Mouse (Mus musculus) liver, embryonic 16.5 days (tissue): ENCODE results near the gene Zfp978. TPM values are rescaled to one million over a fixed set of nuclear protein-coding genes. Genes with fewer than 3 reads are reported as not detected.
"Not testable (repeated sequence)": the region's sequence is repeated elsewhere in the genome, so short reads cannot be mapped to it uniquely, and the experiment has no call there.

Source experiments
- ATAC-seq: fragments of 200-750 bp; cut with Nextera tagmentation; 2 replicates; pipeline ENCODE4 v1.8.0; 2017; ENCODE audit warnings: low read depth, mild to moderate bottlenecking, moderate number of reproducible peaks, moderate library complexity
- H3K27ac ChIP-seq: fragments of 300-500 bp; sonication (generic); 2 replicates; pipeline ENCODE4 v1.5.1; 2014; ENCODE audit warnings: mild to moderate bottlenecking, low read length
- H3K27me3 ChIP-seq: fragments of 300-500 bp; sonication (generic); 2 replicates; pipeline ENCODE4 v1.6.1; 2014; ENCODE audit warnings: low read depth, low read length, mixed read lengths; ENCODE audit not compliant: control insufficient read depth, insufficient read depth
- H3K36me3 ChIP-seq: fragments of 300-500 bp; sonication (generic); 2 replicates; pipeline ENCODE4 v1.6.1; 2014; ENCODE audit warnings: mild to moderate bottlenecking; ENCODE audit not compliant: control insufficient read depth, insufficient read depth
- H3K4me1 ChIP-seq: fragments of 300-500 bp; sonication (generic); 2 replicates; pipeline ENCODE4 v1.6.1; 2014; ENCODE audit warnings: low read depth, low read length, mixed read lengths; ENCODE audit not compliant: control insufficient read depth
- H3K4me2 ChIP-seq: fragments of 300-500 bp; sonication (generic); 2 replicates; pipeline ENCODE4 v1.6.1; 2014; ENCODE audit warnings: low read depth, low read length, mixed read lengths
- H3K4me3 ChIP-seq: fragments of 300-500 bp; sonication (generic); 2 replicates; pipeline ENCODE4 v1.5.1; 2014; ENCODE audit warnings: low read depth, mild to moderate bottlenecking, low read length
- H3K9ac ChIP-seq: fragments of 300-500 bp; sonication (generic); 2 replicates; pipeline ENCODE4 v1.6.1; 2014; ENCODE audit warnings: low read depth, low read length
- H3K9me3 ChIP-seq: fragments of 300-500 bp; sonication (generic); replicated peaks from 2 replicates; pipeline ENCODE4 v1.6.1; 2016; ENCODE audit warnings: low read length; ENCODE audit not compliant: control insufficient read depth
- WGBS: fragments of 180-500 bp; shearing (Covaris S2); extraction: QIAGEN DNeasy Blood & Tissue Kit; methylation state at CpG from one replicate; pipeline ENCODE4 v1.1.7; 2014; ENCODE audit not compliant: insufficient replicate concordance; 5-methylcytosine and 5-hydroxymethylcytosine counted together
- polyA plus RNA-seq: library from polyadenylated mRNA; unstranded; fragments of >200 nt; fragmentation: Nextera tagmentation; extraction: Ambion mirVana; gene quantifications from 2 replicates; pipeline ENCODE4 v1.2.1, GENCODE M21; 2015

Gene Zfp978
- polyA plus RNA-seq, 1 experiment from 2014 or later, result 0.07 TPM

GRCm38 (mm10) chr4:147402507-147402890, 41.4 kb downstream of the Zfp978 start:
- peaks cover 16% of the 10 kb centered on the region for H3K9me3 ChIP-seq
- H3K4me3 ChIP-seq, ATAC-seq, H3K9ac ChIP-seq, H3K27ac ChIP-seq, H3K4me2 ChIP-seq, H3K36me3 ChIP-seq, H3K27me3 ChIP-seq, H3K4me1 ChIP-seq: not testable (repeated sequence)
- 14% methylated on average over 1 of the region's 1 CpGs for WGBS

- H3K9me3 ChIP-seq, result peaks cover 16% of the 10 kb centered on the region
- WGBS, result 64% methylated on average over 6 of the region's 6 CpGs
- ATAC-seq, result not testable (repeated sequence)
Measured at GRCm38 (mm10) chr4:147403509-147403908, 42.4 kb downstream of the Zfp978 start.

GRCm38 (mm10) chr4:147403931-147404913, 43.1 kb downstream of the Zfp978 start:
- H3K9me3 ChIP-seq, result peaks cover 16% of the 10 kb centered on the region
- ATAC-seq, H3K9ac ChIP-seq, H3K27me3 ChIP-seq, H3K36me3 ChIP-seq, H3K27ac ChIP-seq, H3K4me2 ChIP-seq, H3K4me3 ChIP-seq, H3K4me1 ChIP-seq: not testable (repeated sequence)
- 55% methylated on average over 5 of the region's 6 CpGs for WGBS

More at GRCm38 (mm10) chr4:147403509-147403908, 42.4 kb downstream of the Zfp978 start:
- H3K9ac ChIP-seq, H3K27me3 ChIP-seq, H3K27ac ChIP-seq, H3K4me3 ChIP-seq, H3K4me1 ChIP-seq, H3K36me3 ChIP-seq, H3K4me2 ChIP-seq: not testable (repeated sequence)

- Histone ChIP-seq H3K27ac (no peak overlapping the region), H3K4me3 (peak overlapping the region; percentile 54), H3K4me2 (peak overlapping the region; percentile 79)
Measured at GRCm38 (mm10) chr4:147406735-147407462, 45.8 kb downstream of the Zfp978 start.

DNA sequence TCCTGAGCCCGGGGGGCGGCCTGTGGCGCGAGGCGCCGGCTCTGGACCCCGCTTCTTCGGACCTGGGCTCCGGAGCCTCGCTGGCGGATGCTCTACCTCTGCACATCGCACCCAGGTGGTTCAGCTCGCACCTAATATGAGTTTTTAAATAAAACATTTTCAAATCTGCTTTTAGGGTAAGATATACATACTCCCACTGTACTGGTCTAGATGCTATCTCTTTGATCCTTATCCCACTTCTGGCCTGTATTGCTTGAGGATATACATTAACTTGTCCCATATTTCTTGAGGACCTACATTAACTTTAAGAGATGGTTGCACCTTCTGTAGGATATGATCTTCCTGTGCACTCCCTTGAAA, 46.3 kb downstream of the Zfp978 start:
- WGBS, result 8% methylated on average over 8 of the region's 13 CpGs
- H3K4me3 ChIP-seq, result peak overlapping the region; percentile 54
- ATAC-seq, result no peak; the same call in 1 of the 2 replicates
- H3K9ac ChIP-seq, result no peak overlapping the region
- H3K4me1 ChIP-seq, result no peaks in the 10 kb centered on the region
- H3K4me2 ChIP-seq, result peak overlapping the region; percentile 79
- H3K27ac ChIP-seq, result no peak overlapping the region
- no peaks in the 10 kb centered on the region for H3K36me3 ChIP-seq
- H3K9me3 ChIP-seq, result peaks cover 8% of the 10 kb centered on the region
- no peaks in the 10 kb centered on the region for H3K27me3 ChIP-seq

More at GRCm38 (mm10) chr4:147406735-147407462, 45.8 kb downstream of the Zfp978 start:
- Histone ChIP-seq H3K36me3 (no peaks in the 10 kb centered on the region), H3K9me3 (peaks cover 9% of the 10 kb centered on the region), H3K27me3 (no peaks in the 10 kb centered on the region), H3K9ac (no peak overlapping the region), H3K4me1 (no peaks in the 10 kb centered on the region)
- WGBS, result 1% methylated on average over 35 of the region's 75 CpGs
- peak; percentile 76 for ATAC-seq

- WGBS, result 45% methylated on average over 1 of the region's 1 CpGs
- H3K4me1 ChIP-seq, ATAC-seq: not testable (repeated sequence)
Measured at GRCm38 (mm10) chr4:147416365-147416764, 55.3 kb downstream of the Zfp978 start.

DNA sequence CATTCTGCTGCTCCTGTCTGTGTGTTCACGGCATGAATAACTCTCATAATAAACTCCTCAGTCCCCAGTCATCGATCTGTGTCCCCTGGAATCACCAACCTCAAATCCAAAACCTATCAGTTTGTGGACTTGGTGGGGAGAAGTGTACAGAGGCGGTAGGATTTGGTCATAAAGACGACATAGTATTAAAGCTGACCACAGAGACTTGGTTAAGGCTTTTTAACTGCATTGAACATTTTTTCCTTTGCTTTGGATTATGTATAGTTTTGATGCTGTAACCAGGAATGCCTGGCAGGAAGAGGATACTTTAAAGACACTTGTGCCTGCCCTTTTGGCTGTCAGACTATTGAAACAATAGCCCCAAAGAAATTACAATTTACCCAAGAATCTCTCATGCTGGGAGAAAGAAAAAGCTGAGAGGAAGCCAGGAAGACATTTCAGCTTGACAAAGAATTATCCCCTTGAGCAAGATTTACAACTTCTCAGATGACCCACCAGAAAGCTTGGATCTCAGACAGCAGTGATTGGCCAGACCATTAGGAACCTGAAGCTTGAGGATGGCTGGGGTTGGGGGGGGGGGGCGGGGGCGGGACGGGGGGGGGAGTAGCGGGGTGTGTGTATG, 56.2 kb downstream of the Zfp978 start:
- WGBS, result 42% methylated on average over 8 of the region's 8 CpGs
- Histone ChIP-seq H3K9ac (no peak overlapping the region), H3K27ac (no peak overlapping the region), H3K27me3 (no peaks in the 10 kb centered on the region), H3K4me3 (no peak overlapping the region), H3K4me2 (no peak overlapping the region), H3K36me3 (no peaks in the 10 kb centered on the region), H3K4me1 (no peaks in the 10 kb centered on the region), H3K9me3 (peaks cover 17% of the 10 kb centered on the region)
- ATAC-seq, result no peak

More at GRCm38 (mm10) chr4:147416365-147416764, 55.3 kb downstream of the Zfp978 start:
- H3K4me3 ChIP-seq, H3K9ac ChIP-seq, H3K27me3 ChIP-seq, H3K27ac ChIP-seq, H3K36me3 ChIP-seq, H3K4me2 ChIP-seq: not testable (repeated sequence)
- peaks cover 14% of the 10 kb centered on the region for H3K9me3 ChIP-seq

DNA sequence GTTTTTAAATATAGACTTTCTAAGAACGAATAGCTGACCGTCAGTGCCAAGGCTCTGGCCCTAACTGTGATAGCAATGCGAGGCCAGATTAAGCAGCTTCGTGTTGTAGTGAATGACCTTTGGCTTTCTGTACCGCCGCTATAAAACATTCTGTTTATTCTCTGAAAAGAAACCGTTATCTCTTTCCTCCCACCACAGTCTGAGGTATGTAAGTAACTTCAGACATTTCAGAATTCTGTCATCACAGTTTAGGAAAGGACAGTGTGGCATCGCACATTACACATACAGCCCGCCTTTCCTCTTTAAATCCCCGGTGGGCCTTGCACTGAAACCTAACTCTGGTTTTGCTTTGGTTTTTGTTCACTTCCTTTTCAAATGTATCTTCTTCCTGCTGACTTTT, 56.8 kb downstream of the Zfp978 start:
- no peak overlapping the region for H3K4me3 ChIP-seq
- H3K27ac ChIP-seq, result no peak overlapping the region
- no peaks in the 10 kb centered on the region for H3K4me1 ChIP-seq
- H3K27me3 ChIP-seq, result no peaks in the 10 kb centered on the region
- peaks cover 17% of the 10 kb centered on the region for H3K9me3 ChIP-seq
- H3K9ac ChIP-seq, result no peak overlapping the region
- no peak overlapping the region for H3K4me2 ChIP-seq
- 48% methylated on average over 10 of the region's 10 CpGs for WGBS
- no peak for ATAC-seq
- no peaks in the 10 kb centered on the region for H3K36me3 ChIP-seq
